Mouse (Mus musculus): Measurements from ENCODE around the gene Wipf3. TPM values are rescaled to one million over a fixed set of nuclear protein-coding genes. Genes with fewer than 3 reads are reported as not detected.

Wipf3 gene
- total RNA-seq, 4 experiments from 2014 or later: 309 to 327 (median 317) TPM

- DNase-seq (ENCODE audit: low spot score in 2 of 2): peak; percentile 64 to 72
These were observed 46.7 kb downstream of the Wipf3 start for GRCm38 (mm10) chr6:54475926-54476667.

GRCm38 (mm10) chr6:54478646-54479324 lies 49.4 kb downstream of the Wipf3 start:
- DNase-seq (ENCODE audit: low spot score in 2 of 2): no peak

- DNase-seq (ENCODE audit: low spot score in 2 of 2): no peak
These were observed 52.1 kb downstream of the Wipf3 start for GRCm38 (mm10) chr6:54481390-54482112.

- no peak for DNase-seq (ENCODE audit: low spot score in 2 of 2)
These were observed 55.6 kb downstream of the Wipf3 start for GRCm38 (mm10) chr6:54485000-54485399.

- DNase-seq (ENCODE audit: low spot score in 2 of 2): no peak
These were observed 56.1 kb downstream of the Wipf3 start for GRCm38 (mm10) chr6:54485435-54485901.

GRCm38 (mm10) chr6:54485973-54486569 lies 56.7 kb downstream of the Wipf3 start:
- DNase-seq (ENCODE audit: low spot score in 2 of 2): no peak

- DNase-seq (ENCODE audit: low spot score in 2 of 2): no peak
These were observed 61.7 kb downstream of the Wipf3 start for GRCm38 (mm10) chr6:54491074-54491473.

GRCm38 (mm10) chr6:54494097-54494496 lies 64.7 kb downstream of the Wipf3 start:
- no peak for DNase-seq (ENCODE audit: low spot score in 2 of 2)

GRCm38 (mm10) chr6:54494612-54495398 lies 65.4 kb downstream of the Wipf3 start:
- no peak for DNase-seq (ENCODE audit: low spot score in 2 of 2)

GRCm38 (mm10) chr6:54496214-54496613 lies 66.8 kb downstream of the Wipf3 start:
- no peak for DNase-seq (ENCODE audit: low spot score in 2 of 2)

GRCm38 (mm10) chr6:54502661-54503115 lies 73.3 kb downstream of the Wipf3 start:
- DNase-seq (ENCODE audit: low spot score in 2 of 2): no peak

GRCm38 (mm10) chr6:54506318-54506717 lies 76.9 kb downstream of the Wipf3 start:
- DNase-seq (ENCODE audit: low spot score in 2 of 2): peak in 1 of 2 experiments; percentile 33

GRCm38 (mm10) chr6:54507002-54507401 lies 77.6 kb downstream of the Wipf3 start:
- DNase-seq (ENCODE audit: low spot score in 2 of 2): peak in 1 of 2 experiments; percentile 48

- no peak for DNase-seq (ENCODE audit: low spot score in 2 of 2)
These were observed 78.4 kb downstream of the Wipf3 start for GRCm38 (mm10) chr6:54507808-54508207.

GRCm38 (mm10) chr6:54508256-54508793 lies 78.9 kb downstream of the Wipf3 start:
- DNase-seq (ENCODE audit: low spot score in 2 of 2): no peak

- DNase-seq (ENCODE audit: low spot score in 2 of 2): no peak
These were observed 79.9 kb downstream of the Wipf3 start for GRCm38 (mm10) chr6:54509264-54509663.

- DNase-seq (ENCODE audit: low spot score in 2 of 2): no peak
These were observed 82.9 kb downstream of the Wipf3 start for GRCm38 (mm10) chr6:54512256-54512655.

GRCm38 (mm10) chr6:54516512-54517134 lies 87.2 kb downstream of the Wipf3 start:
- DNase-seq (ENCODE audit: low spot score in 2 of 2): no peak

GRCm38 (mm10) chr6:54518758-54519157 lies 89.4 kb downstream of the Wipf3 start:
- DNase-seq (ENCODE audit: low spot score in 2 of 2): no peak

GRCm38 (mm10) chr6:54528666-54529065 lies 99.3 kb downstream of the Wipf3 start:
- DNase-seq (ENCODE audit: low spot score in 2 of 2): no peak
